Mouse (Mus musculus) bone marrow macrophage, adult 2 months (primary cell): Measurements from ENCODE around the gene Lonp1. TPM values are rescaled to one million over a fixed set of nuclear protein-coding genes. Genes with fewer than 3 reads are reported as not detected.

Experiments
- H3K27ac ChIP-seq: 2 replicates; pipeline ENCODE4 v1.5.1; 2012; ENCODE audit warnings: low read depth, low read length; ENCODE audit not compliant: insufficient read depth
- H3K4me1 ChIP-seq: 2 replicates; pipeline ENCODE4 v1.6.1; 2012; ENCODE audit warnings: low read length; ENCODE audit not compliant: control insufficient read depth, insufficient read depth
- H3K4me3 ChIP-seq: 2 replicates; pipeline ENCODE4 v1.5.1; 2012; ENCODE audit warnings: mild to moderate bottlenecking, low read length, moderate library complexity; ENCODE audit not compliant: insufficient read depth
- CTCF ChIP-seq: IDR thresholded peaks from 2 replicates; pipeline ENCODE4 v1.5.1; 2012; ENCODE audit warnings: low read depth, mild to moderate bottlenecking, low read length, moderate library complexity
- POLR2A ChIP-seq: IDR thresholded peaks from 2 replicates; pipeline ENCODE4 v1.6.1; 2012; ENCODE audit warnings: mild to moderate bottlenecking, low read depth, low read length, borderline replicate concordance
- polyA plus RNA-seq: library from polyadenylated mRNA; stranded (reverse); fragments of >200 nt; gene quantifications from 2 replicates; pipeline ENCODE4 v1.2.4, GENCODE M21; 2012; ENCODE audit not compliant: missing spikeins, insufficient read depth, insufficient read length

Gene Lonp1
- polyA plus RNA-seq, 1 experiment, result 29.6 TPM

- H3K4me1 ChIP-seq, result no peaks in the 10 kb centered on the region
- H3K4me3 ChIP-seq, result no peak overlapping the region
- no peak for TF ChIP-seq CTCF
- TF ChIP-seq POLR2A, result no peak
- H3K27ac ChIP-seq, result no peak overlapping the region
Measured at GRCm38 (mm10) chr17:56570287-56570686, 56.4 kb downstream of the Lonp1 start.

GRCm38 (mm10) chr17:56567370-56567769 lies 59.3 kb downstream of the Lonp1 start:
- no peak overlapping the region for H3K27ac ChIP-seq
- no peaks in the 10 kb centered on the region for H3K4me1 ChIP-seq
- TF ChIP-seq CTCF, result no peak
- H3K4me3 ChIP-seq, result no peak overlapping the region

GRCm38 (mm10) chr17:56566918-56567317 lies 59.8 kb downstream of the Lonp1 start:
- no peak overlapping the region for H3K4me3 ChIP-seq
- H3K27ac ChIP-seq, result no peak overlapping the region
- no peaks in the 10 kb centered on the region for H3K4me1 ChIP-seq
- TF ChIP-seq CTCF (no peak), POLR2A (no peak)

- Histone ChIP-seq H3K27ac (no peak overlapping the region), H3K4me1 (no peaks in the 10 kb centered on the region), H3K4me3 (no peak overlapping the region)
- TF ChIP-seq CTCF (no peak), POLR2A (no peak)
Measured at GRCm38 (mm10) chr17:56566293-56566692, 60.4 kb downstream of the Lonp1 start.

Other genes starting within 250 kb of the Lonp1 start
- 75.2 and 77.2 TPM in 2 replicates for gene Ptprs, start 150.4 kb downstream of the Lonp1 start, polyA plus RNA-seq
- gene Znrf4, start 114.5 kb downstream of the Lonp1 start, polyA plus RNA-seq, result not detected in 2 replicates
- gene Gm20219, start 72.5 kb downstream of the Lonp1 start, polyA plus RNA-seq, result 1.6 and 2.1 TPM in 2 replicates
- gene Safb2, start 42.3 kb downstream of the Lonp1 start, polyA plus RNA-seq, result 164 and 176 TPM in 2 replicates
- 73.7 and 75.6 TPM in 2 replicates for gene Safb, start 42.1 kb downstream of the Lonp1 start, polyA plus RNA-seq
- 80.8 and 87.4 TPM in 2 replicates for gene 2410015M20Rik, start 17.1 kb downstream of the Lonp1 start, polyA plus RNA-seq
- 507 and 564 TPM in 2 replicates for gene Rpl36, start 13.5 kb downstream of the Lonp1 start, polyA plus RNA-seq
- gene Catsperd, start 1.3 kb upstream of the Lonp1 start, polyA plus RNA-seq, result not detected in 2 replicates
- 36.9 and 38.5 TPM in 2 replicates for gene Ranbp3, start 46.4 kb upstream of the Lonp1 start, polyA plus RNA-seq
- 75.1 and 96.1 TPM in 2 replicates for gene Ndufa11, start 90.9 kb upstream of the Lonp1 start, polyA plus RNA-seq
- 11.0 and 13.7 TPM in 2 replicates for gene Vmac, start 91.1 kb upstream of the Lonp1 start, polyA plus RNA-seq
- 0.55 and 0.80 TPM in 2 replicates for gene Nrtn, start 130.6 kb upstream of the Lonp1 start, polyA plus RNA-seq
- 21.4 and 24.9 TPM in 2 replicates for gene Dus3l, start 137.9 kb upstream of the Lonp1 start, polyA plus RNA-seq
- gene Prr22, start 143.4 kb upstream of the Lonp1 start, polyA plus RNA-seq, result not detected in 2 replicates
- 1.1 and 1.2 TPM in 2 replicates for gene Rfx2, start 204.1 kb upstream of the Lonp1 start, polyA plus RNA-seq
- gene Acsbg2, start 247.6 kb upstream of the Lonp1 start, polyA plus RNA-seq, result not detected in 2 replicates
- gene 1700061G19Rik, start 248.6 kb upstream of the Lonp1 start, polyA plus RNA-seq, result not detected in 2 replicates